Mouse (Mus musculus) kidney, adult 11 months (tissue): ENCODE data around the gene Lypd6b.

Source experiments
- DNase-seq: peaks from one replicate; pipeline ENCODE4 v3.0.0; 2022

Lypd6b gene

GRCm38 (mm10) chr2:49957449-49957848 is 170.0 kb downstream of the Lypd6b start:
- peak; percentile 4 for DNase-seq

- no peak for DNase-seq
Measured at GRCm38 (mm10) chr2:49961991-49962390, 174.5 kb downstream of the Lypd6b start.

GRCm38 (mm10) chr2:49964899-49965298 is 177.4 kb downstream of the Lypd6b start:
- DNase-seq = no peak

- DNase-seq = no peak
Measured at GRCm38 (mm10) chr2:49967748-49968147, 180.3 kb downstream of the Lypd6b start.

- no peak for DNase-seq
Measured at GRCm38 (mm10) chr2:49970990-49971389, 183.5 kb downstream of the Lypd6b start.

- no peak for DNase-seq
Measured at GRCm38 (mm10) chr2:49978606-49979005, 191.1 kb downstream of the Lypd6b start.

GRCm38 (mm10) chr2:49979991-49980390 is 192.5 kb downstream of the Lypd6b start:
- DNase-seq = no peak

- no peak for DNase-seq
Measured at GRCm38 (mm10) chr2:49983021-49983420, 195.5 kb downstream of the Lypd6b start.

- DNase-seq = no peak
Measured at GRCm38 (mm10) chr2:49984780-49985179, 197.3 kb downstream of the Lypd6b start.

GRCm38 (mm10) chr2:49995841-49996240 is 208.4 kb downstream of the Lypd6b start:
- no peak for DNase-seq

- DNase-seq = no peak
Measured at GRCm38 (mm10) chr2:49997216-49997615, 209.7 kb downstream of the Lypd6b start.
